Mouse (Mus musculus): Measurements from ENCODE around the gene Smarcd1.

- no peak for TF ChIP-seq CTCF (IDR thresholded peaks at IDR 0.05; ENCODE audit: extremely low read depth, insufficient read depth, low read length)
- TF ChIP-seq POLR2A (IDR thresholded peaks at IDR 0.05; ENCODE audit: extremely low read depth, insufficient read depth, low read length): no peak
Observed at GRCm38 (mm10) chr15:99677089-99677488, 24.8 kb upstream of the Smarcd1 start.
